Mouse (Mus musculus) urinary bladder, postnatal 4 days (tissue): Measurements from ENCODE around the gene Trpc7.

Experiments
- DNase-seq, 2 experiments: peaks; one replicate each; pipeline ENCODE4 v3.0.0; 2021 to 2022; ENCODE audit warnings: low spot score in 2 of 2

Gene Trpc7

GRCm38 (mm10) chr13:56747554-56747953 is 148.2 kb downstream of the Trpc7 start:
- DNase-seq = no peak

DNA sequence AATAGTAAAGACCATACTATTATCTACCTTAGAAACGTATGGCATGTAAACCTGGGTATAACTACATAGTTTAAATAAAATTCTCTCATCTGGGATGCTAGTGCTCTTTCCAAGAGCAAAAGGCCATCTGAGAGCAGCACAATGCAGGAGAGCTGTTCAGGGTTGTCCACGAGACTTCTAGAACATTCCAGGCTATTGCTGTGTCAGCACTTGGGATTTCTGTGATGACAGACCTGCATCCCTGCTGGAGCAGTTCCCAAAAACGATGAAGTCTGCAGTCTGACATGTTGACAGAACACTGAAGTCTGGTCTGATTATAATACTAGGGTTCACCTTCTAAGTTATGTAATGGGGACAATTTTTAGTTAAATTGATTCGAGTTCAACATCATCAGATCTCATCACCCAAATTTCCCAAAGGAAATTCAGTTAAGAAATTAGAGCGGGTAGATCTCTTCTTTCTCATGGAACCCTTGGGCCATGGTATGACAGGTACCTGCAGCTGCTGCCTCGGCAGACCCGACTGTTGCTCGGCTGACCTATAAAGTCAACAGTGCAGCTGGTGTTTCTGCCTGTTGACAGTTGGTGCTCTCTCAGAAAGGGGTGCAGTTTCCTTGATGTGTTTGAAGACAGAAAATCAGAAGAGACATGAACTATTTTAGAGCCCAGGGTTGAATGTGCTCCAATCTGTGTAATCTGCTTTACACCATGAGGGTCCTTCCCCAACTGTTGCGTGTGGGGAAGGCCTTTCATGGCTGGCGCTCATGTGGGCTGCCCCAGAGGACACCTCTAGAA is 148.9 kb downstream of the Trpc7 start:
- DNase-seq = no peak

- no peak for DNase-seq
Observed at GRCm38 (mm10) chr13:56742325-56742901, 153.4 kb downstream of the Trpc7 start.

GRCm38 (mm10) chr13:56741691-56742090 is 154.1 kb downstream of the Trpc7 start:
- DNase-seq = no peak

- DNase-seq = no peak
Observed at GRCm38 (mm10) chr13:56740496-56740895, 155.3 kb downstream of the Trpc7 start.

- DNase-seq = no peak
Observed at GRCm38 (mm10) chr13:56739556-56739955, 156.2 kb downstream of the Trpc7 start.

DNA sequence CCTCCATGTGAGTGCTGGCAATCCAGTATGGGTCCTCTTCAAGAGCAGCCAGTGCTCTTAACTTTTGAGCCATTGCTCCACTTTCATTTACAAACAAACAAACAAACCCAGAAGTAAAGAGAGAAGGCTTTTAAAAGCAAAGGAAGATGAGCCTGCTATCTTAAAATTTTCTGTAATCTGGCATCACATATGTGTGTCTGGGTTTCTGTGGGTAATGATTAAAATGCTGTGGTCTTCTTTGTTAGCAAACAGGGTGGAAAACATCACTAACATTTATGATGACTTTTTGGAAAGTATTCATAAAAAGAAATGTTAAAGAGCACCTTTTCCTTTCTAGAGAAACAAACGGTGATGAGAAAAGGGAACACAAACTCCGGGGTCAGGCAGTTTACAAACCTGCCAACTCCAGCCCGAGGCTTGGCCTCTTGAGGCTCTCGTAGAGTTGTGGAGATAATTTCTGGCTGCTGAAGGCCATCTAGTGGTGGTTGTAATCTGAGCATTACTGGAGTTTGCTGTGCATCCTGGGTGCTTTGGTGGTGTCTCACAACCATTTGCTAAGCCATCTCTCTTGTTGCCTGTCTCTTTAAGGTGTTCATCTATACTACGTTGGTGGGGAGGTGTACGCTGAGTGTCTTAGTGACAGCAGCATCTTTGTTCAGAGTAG is 160.4 kb downstream of the Trpc7 start:
- no peak for DNase-seq

- DNase-seq = no peak
Observed at GRCm38 (mm10) chr13:56734617-56735016, 161.2 kb downstream of the Trpc7 start.

- no peak for DNase-seq
Observed at GRCm38 (mm10) chr13:56729046-56729445, 166.7 kb downstream of the Trpc7 start.

DNA sequence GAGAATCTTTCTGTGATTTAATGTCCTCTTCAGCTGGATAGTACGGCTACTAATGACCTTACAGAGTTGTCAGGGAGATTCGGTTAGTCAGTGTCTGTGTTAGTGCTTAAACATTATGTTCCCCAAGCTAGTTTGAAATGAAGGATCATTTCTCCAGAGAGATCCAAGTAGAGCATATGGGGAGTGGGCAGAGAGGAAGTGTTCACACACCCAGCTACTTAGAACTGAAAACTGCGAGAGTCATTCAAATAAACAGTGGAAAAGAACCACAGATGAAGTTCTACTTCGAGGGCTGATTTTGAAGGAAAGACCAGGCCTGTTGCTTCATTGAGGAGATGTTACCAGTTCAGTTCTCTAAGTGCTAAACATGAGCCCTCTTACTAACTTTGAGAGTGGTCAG is 169.2 kb downstream of the Trpc7 start:
- no peak for DNase-seq
